Mouse (Mus musculus) hindbrain, embryonic 14.5 days (tissue): Measurements from ENCODE around the gene Shq1. TPM values are rescaled to one million over a fixed set of nuclear protein-coding genes. Genes with fewer than 3 reads are reported as not detected.

Experiments
- ATAC-seq: fragments of 200-750 bp; cut with Nextera tagmentation; 2 replicates; pipeline ENCODE4 v1.8.0; 2017; ENCODE audit warnings: moderate number of reproducible peaks, mild to moderate bottlenecking, moderate TSS enrichment, moderate library complexity; ENCODE audit not compliant: low FRiP score
- DNase-seq: peaks from one replicate; pipeline ENCODE4 v3.0.0-alpha.2; 2015; ENCODE audit warnings: low spot score
- H3K27ac ChIP-seq: fragments of 300-500 bp; sonication (generic); 2 replicates; pipeline ENCODE4 v1.5.1; 2014; ENCODE audit warnings: mild to moderate bottlenecking, moderate library complexity
- H3K27me3 ChIP-seq: fragments of 300-500 bp; sonication (generic); 2 replicates; pipeline ENCODE4 v1.6.1; 2014; ENCODE audit warnings: mild to moderate bottlenecking, low read length, mixed read lengths; ENCODE audit not compliant: control insufficient read depth, insufficient read depth
- H3K36me3 ChIP-seq: fragments of 300-500 bp; sonication (generic); replicated peaks from 2 replicates; pipeline ENCODE4 v1.6.1; 2014; ENCODE audit not compliant: control insufficient read depth, insufficient read depth
- H3K4me1 ChIP-seq: fragments of 300-500 bp; sonication (generic); replicated peaks from 2 replicates; pipeline ENCODE4 v1.6.1; 2014; ENCODE audit warnings: antibody characterized with exemption, low read length, mixed read lengths; ENCODE audit not compliant: control insufficient read depth, insufficient read depth
- H3K4me2 ChIP-seq: fragments of 300-500 bp; sonication (generic); replicated peaks from 2 replicates; pipeline ENCODE4 v1.6.1; 2014; ENCODE audit warnings: mild to moderate bottlenecking, moderate library complexity
- H3K4me3 ChIP-seq: fragments of 300-500 bp; sonication (generic); replicated peaks from 2 replicates; pipeline ENCODE4 v1.5.1; 2014; ENCODE audit warnings: mild to moderate bottlenecking, low read length
- H3K9ac ChIP-seq: fragments of 300-500 bp; sonication (generic); 2 replicates; pipeline ENCODE4 v1.6.1; 2014
- H3K9me3 ChIP-seq: fragments of 300-500 bp; sonication (generic); 2 replicates; pipeline ENCODE4 v1.6.1; 2016; ENCODE audit warnings: low read length; ENCODE audit not compliant: control insufficient read depth
- WGBS: fragments of 180-500 bp; shearing (Covaris S2); extraction: QIAGEN DNeasy Blood & Tissue Kit; methylation state at CpG from one replicate; pipeline ENCODE4 v1.1.7; 2014; 5-methylcytosine and 5-hydroxymethylcytosine counted together
- polyA plus RNA-seq: library from polyadenylated mRNA; unstranded; fragments of >200 nt; fragmentation: Nextera tagmentation; extraction: Ambion mirVana; gene quantifications from 2 replicates; pipeline ENCODE4 v1.2.1, GENCODE M21; 2014

The Shq1 gene
- polyA plus RNA-seq, 1 experiment from 2014 or later, result 7.6 TPM

DNA sequence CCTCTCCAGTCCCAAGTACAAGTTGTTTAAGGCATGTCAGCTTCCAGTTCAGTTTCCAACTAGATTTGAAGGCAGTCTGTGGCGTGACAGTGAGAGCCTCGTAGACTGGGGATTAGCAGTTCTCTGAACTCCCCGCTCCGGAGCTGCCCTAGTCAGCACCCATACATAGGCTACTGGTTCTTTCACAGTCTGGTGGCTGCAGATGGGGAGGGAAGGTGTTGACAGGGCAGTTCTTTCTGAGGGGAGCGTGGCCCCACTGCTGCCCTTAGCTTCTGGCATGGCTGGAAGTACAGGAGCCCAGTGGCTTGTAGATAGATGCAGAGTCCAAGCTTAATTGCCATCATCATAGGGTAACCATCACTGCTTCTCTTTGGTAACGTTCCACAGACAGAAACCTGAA, 93.4 kb downstream of the Shq1 start:
- H3K27ac ChIP-seq, result no peak overlapping the region
- H3K4me1 ChIP-seq, result peaks cover 14% of the 10 kb centered on the region
- H3K4me2 ChIP-seq, result no peak overlapping the region
- H3K36me3 ChIP-seq, result no peaks in the 10 kb centered on the region
- no peak for DNase-seq
- no peak overlapping the region for H3K9ac ChIP-seq
- no peak for ATAC-seq
- H3K4me3 ChIP-seq, result no peak overlapping the region
- no peaks in the 10 kb centered on the region for H3K27me3 ChIP-seq
- WGBS, result 89% methylated on average over 6 of the region's 6 CpGs
- H3K9me3 ChIP-seq, result no peaks in the 10 kb centered on the region

- peaks cover 5% of the 10 kb centered on the region for H3K4me1 ChIP-seq
- H3K4me2 ChIP-seq, result no peak overlapping the region
- H3K4me3 ChIP-seq, result no peak overlapping the region
- no peak overlapping the region for H3K27ac ChIP-seq
- no peak for ATAC-seq
- no peak overlapping the region for H3K9ac ChIP-seq
- no peaks in the 10 kb centered on the region for H3K9me3 ChIP-seq
- DNase-seq, result no peak
- no peaks in the 10 kb centered on the region for H3K27me3 ChIP-seq
- WGBS, result 61% methylated on average over 6 of the region's 6 CpGs
- H3K36me3 ChIP-seq, result no peaks in the 10 kb centered on the region
Measured at GRCm38 (mm10) chr6:100576171-100576570, 94.8 kb downstream of the Shq1 start.

DNA sequence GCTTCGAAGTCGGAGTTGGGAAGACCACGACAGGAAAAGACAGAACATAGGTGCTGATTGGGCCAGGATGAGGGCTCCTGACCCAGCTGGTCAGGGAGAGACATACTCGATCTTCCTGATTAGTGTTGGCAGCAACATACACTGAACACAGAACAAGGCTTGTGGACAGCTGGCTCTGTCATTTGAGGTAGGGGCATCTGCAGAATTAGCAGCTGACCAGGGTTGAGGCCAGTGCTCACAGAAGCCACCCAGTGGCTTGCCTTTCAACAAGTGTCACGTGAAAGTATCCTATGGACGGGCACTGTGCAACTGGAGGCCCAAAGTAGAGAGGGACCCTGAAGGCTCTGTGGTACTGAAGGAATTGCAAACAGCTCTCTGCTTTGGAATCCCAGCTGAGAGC, 104.2 kb downstream of the Shq1 start:
- Histone ChIP-seq H3K4me1 (peaks cover 23% of the 10 kb centered on the region), H3K27ac (no peak overlapping the region), H3K4me2 (no peak overlapping the region), H3K9me3 (no peaks in the 10 kb centered on the region), H3K9ac (no peak overlapping the region), H3K27me3 (peaks cover 15% of the 10 kb centered on the region; the same call in 1 of the 2 replicates), H3K36me3 (no peaks in the 10 kb centered on the region), H3K4me3 (no peak overlapping the region)
- no peak for DNase-seq
- no peak for ATAC-seq
- WGBS, result 71% methylated on average over 6 of the region's 6 CpGs

DNA sequence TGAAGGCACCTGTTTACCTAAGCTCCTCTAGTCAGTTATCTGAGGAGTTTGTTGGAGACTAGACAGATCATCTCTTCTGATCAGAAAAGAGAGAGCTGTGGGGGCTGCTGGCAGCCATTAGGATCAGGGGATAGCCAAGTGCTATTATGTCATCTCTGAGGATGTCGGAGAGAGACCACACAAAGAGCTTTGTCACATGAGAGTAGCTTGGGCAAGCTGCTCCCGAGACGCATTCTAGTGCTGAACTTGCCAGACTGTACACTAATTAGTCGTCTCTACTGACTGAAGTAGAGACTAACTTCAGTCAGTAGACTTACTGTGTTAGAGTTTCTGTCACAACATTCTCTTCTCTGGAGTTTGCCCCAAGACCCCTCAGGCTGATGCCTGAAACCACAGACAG, 106.4 kb downstream of the Shq1 start:
- DNase-seq (no peak), ATAC-seq (no peak)
- H3K27me3 ChIP-seq, result peaks cover 15% of the 10 kb centered on the region; the same call in 1 of the 2 replicates
- H3K4me2 ChIP-seq, result peak overlapping the region; percentile 96; the same call in 1 of the 2 replicates
- no peaks in the 10 kb centered on the region for H3K9me3 ChIP-seq
- H3K9ac ChIP-seq, result no peak overlapping the region
- peaks cover 19% of the 10 kb centered on the region for H3K4me1 ChIP-seq
- H3K36me3 ChIP-seq, result no peaks in the 10 kb centered on the region
- no peak overlapping the region for H3K27ac ChIP-seq
- no peak overlapping the region for H3K4me3 ChIP-seq
- 15% methylated on average over 4 of the region's 4 CpGs for WGBS

DNA sequence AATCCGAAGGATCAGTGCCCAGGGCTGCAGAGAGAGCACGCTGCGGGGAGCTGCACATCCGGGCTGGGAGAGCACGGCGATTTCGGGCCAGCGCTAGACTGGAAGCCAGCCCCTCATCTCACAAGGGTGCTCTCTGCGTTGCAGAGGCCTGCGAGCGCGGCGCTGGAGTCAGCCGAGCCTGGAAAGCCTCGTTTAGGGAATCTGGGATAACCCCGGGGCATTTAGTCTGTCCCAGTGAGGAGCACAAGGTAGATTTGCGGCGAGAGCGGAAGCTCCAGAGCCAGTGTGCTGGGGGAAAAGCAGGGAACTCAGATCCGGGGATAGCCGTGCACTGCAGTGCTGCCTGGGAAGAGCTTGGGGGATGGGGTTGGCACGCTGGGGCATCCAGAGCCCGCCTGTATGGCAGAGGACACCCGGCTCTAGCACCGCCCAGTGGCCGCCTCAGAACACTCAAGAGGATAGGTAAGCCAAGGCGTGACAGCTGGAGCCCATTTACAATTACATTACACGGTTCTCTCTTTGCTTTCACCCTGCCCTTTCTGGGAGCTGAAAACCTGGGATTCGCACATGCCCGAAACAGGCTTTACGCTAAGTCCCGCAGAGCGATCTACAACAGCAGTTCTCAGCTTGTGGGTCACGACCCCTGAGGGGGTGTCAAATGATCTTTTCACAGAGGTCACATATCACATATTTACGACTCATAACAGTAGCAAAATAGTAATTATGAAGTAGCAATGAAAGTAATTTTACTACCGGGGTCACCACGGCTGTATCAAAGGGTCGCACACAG, 107.2 kb downstream of the Shq1 start:
- peaks cover 19% of the 10 kb centered on the region for H3K4me1 ChIP-seq
- 5% methylated on average over 38 of the region's 38 CpGs for WGBS

GRCm38 (mm10) chr6:100562719-100563551, 108.0 kb downstream of the Shq1 start:
- no peaks in the 10 kb centered on the region for H3K9me3 ChIP-seq
- ATAC-seq, result peak; percentile 66
- peak overlapping the region; percentile 46 for H3K4me3 ChIP-seq
- peak overlapping the region; percentile 96 for H3K4me2 ChIP-seq
- H3K4me1 ChIP-seq, result peaks cover 22% of the 10 kb centered on the region
- WGBS, result under 1% methylated on average over 51 of the region's 51 CpGs
- peak overlapping the region; percentile 66 for H3K9ac ChIP-seq
- peak; percentile 70 for DNase-seq
- H3K27ac ChIP-seq, result peak overlapping the region; percentile 82
- peaks cover 18% of the 10 kb centered on the region; the same call in 1 of the 2 replicates for H3K27me3 ChIP-seq
- no peaks in the 10 kb centered on the region for H3K36me3 ChIP-seq

More for the DNA sequence above, 107.2 kb downstream of the Shq1 start:
- Histone ChIP-seq H3K27me3 (peaks cover 16% of the 10 kb centered on the region; the same call in 1 of the 2 replicates), H3K4me3 (peak overlapping the region; percentile 46), H3K9me3 (no peaks in the 10 kb centered on the region), H3K9ac (peak overlapping the region; percentile 66), H3K4me2 (peak overlapping the region; percentile 96), H3K27ac (peak overlapping the region; percentile 82), H3K36me3 (no peaks in the 10 kb centered on the region)
- peak; percentile 77 for DNase-seq
- peak; percentile 89 for ATAC-seq

DNA sequence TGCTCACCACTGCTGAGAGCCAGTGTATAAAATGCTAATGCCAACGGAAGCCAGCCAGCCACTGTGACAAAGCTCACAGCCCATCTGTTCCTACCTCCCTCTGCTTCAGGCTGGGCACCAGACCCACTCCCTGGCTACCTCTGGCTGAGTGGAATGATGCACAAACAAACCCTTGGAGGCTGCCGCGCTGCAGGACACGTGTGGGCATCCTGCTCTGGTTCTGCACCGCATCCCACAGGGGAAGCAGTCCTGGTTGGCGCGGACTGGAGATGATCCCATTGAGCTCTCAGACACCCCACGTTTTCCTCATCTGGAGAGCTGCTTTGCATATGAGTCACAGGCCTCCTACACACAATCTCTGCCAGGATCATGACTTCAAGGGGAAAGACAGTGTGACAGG, 112.9 kb downstream of the Shq1 start:
- H3K4me3 ChIP-seq, result no peak overlapping the region
- WGBS, result 27% methylated on average over 8 of the region's 8 CpGs
- H3K4me1 ChIP-seq, result peaks cover 13% of the 10 kb centered on the region
- H3K4me2 ChIP-seq, result no peak overlapping the region
- H3K9me3 ChIP-seq, result no peaks in the 10 kb centered on the region
- peak; percentile 39; the same call in 1 of the 2 replicates for ATAC-seq
- H3K27me3 ChIP-seq, result peaks cover 6% of the 10 kb centered on the region; the same call in 1 of the 2 replicates
- H3K27ac ChIP-seq, result no peak overlapping the region
- no peak for DNase-seq
- no peak overlapping the region for H3K9ac ChIP-seq
- H3K36me3 ChIP-seq, result no peaks in the 10 kb centered on the region

- WGBS, result 47% methylated on average over 15 of the region's 15 CpGs
- H3K27me3 ChIP-seq, result peaks cover 10% of the 10 kb centered on the region; the same call in 1 of the 2 replicates
- H3K36me3 ChIP-seq, result no peaks in the 10 kb centered on the region
- ATAC-seq (peak; percentile 45; the same call in 1 of the 2 replicates), DNase-seq (no peak)
- H3K4me1 ChIP-seq, result no peaks in the 10 kb centered on the region
- no peak overlapping the region for H3K9ac ChIP-seq
- no peaks in the 10 kb centered on the region for H3K9me3 ChIP-seq
- no peak overlapping the region for H3K4me3 ChIP-seq
- H3K4me2 ChIP-seq, result no peak overlapping the region
- H3K27ac ChIP-seq, result no peak overlapping the region
Measured at GRCm38 (mm10) chr6:100542154-100542997, 128.6 kb downstream of the Shq1 start.
